Mouse (Mus musculus) heart, postnatal 0 days (tissue): Measurements from ENCODE around the gene Foxp4. TPM values are rescaled to one million over a fixed set of nuclear protein-coding genes. Genes with fewer than 3 reads are reported as not detected.

ENCODE experiments used
- ATAC-seq: fragments of 200-750 bp; cut with Nextera tagmentation; 2 replicates; pipeline ENCODE4 v1.8.0; 2017; ENCODE audit warnings: low read depth, moderate number of reproducible peaks, moderate library complexity; ENCODE audit not compliant: insufficient read depth
- DNase-seq: peaks from one replicate; pipeline ENCODE4 v3.0.0-alpha.2; 2016; ENCODE audit warnings: low spot score
- H3K27ac ChIP-seq: fragments of 300-500 bp; sonication (generic); 2 replicates; pipeline ENCODE4 v1.5.1; 2014; ENCODE audit warnings: low read depth, mild to moderate bottlenecking
- H3K27me3 ChIP-seq: fragments of 300-500 bp; sonication (generic); 2 replicates; pipeline ENCODE4 v1.6.1; 2014; ENCODE audit warnings: low read length, mixed read lengths; ENCODE audit not compliant: control insufficient read depth, insufficient read depth
- H3K36me3 ChIP-seq: fragments of 300-500 bp; sonication (generic); replicated peaks from 2 replicates; pipeline ENCODE4 v1.6.1; 2014; ENCODE audit warnings: low read length, mixed read lengths; ENCODE audit not compliant: control insufficient read depth, insufficient read depth
- H3K4me1 ChIP-seq: fragments of 300-500 bp; sonication (generic); 2 replicates; pipeline ENCODE4 v1.6.1; 2014; ENCODE audit warnings: antibody characterized with exemption; ENCODE audit not compliant: control insufficient read depth, insufficient read depth
- H3K4me2 ChIP-seq: fragments of 300-500 bp; sonication (generic); 2 replicates; pipeline ENCODE4 v1.6.1; 2014; ENCODE audit warnings: low read depth, mild to moderate bottlenecking, low read length, moderate library complexity
- H3K4me3 ChIP-seq: fragments of 300-500 bp; sonication (generic); 2 replicates; pipeline ENCODE4 v1.5.1; 2014; ENCODE audit warnings: low read depth, low read length
- H3K9ac ChIP-seq: fragments of 300-500 bp; sonication (generic); replicated peaks from 2 replicates; pipeline ENCODE4 v1.6.1; 2014; ENCODE audit warnings: low read depth, low read length, mixed read lengths
- H3K9me3 ChIP-seq: fragments of 300-500 bp; sonication (generic); replicated peaks from 2 replicates; pipeline ENCODE4 v1.6.1; 2016; ENCODE audit warnings: low read length; ENCODE audit not compliant: control insufficient read depth
- CTCF ChIP-seq: IDR thresholded peaks from 2 replicates; pipeline ENCODE4 v1.5.1; 2016; ENCODE audit warnings: antibody characterized with exemption, control low read depth, low read depth
- EP300 ChIP-seq: IDR thresholded peaks from 2 replicates; pipeline ENCODE4 v1.6.1; 2016; ENCODE audit warnings: antibody characterized with exemption, low read depth
- WGBS: fragments of 180-500 bp; shearing (Covaris S2); extraction: QIAGEN DNeasy Blood & Tissue Kit; methylation state at CpG from one replicate; pipeline ENCODE4 v1.1.7; 2014; 5-methylcytosine and 5-hydroxymethylcytosine counted together
- polyA plus RNA-seq: library from polyadenylated mRNA; unstranded; fragments of >200 nt; fragmentation: Nextera tagmentation; extraction: Ambion mirVana; gene quantifications from 2 replicates; pipeline ENCODE4 v1.2.1, GENCODE M21; 2015
- total RNA-seq: library from RNA; depleted of rRNA; stranded (reverse); fragments of >200 nt; gene quantifications from 2 replicates; pipeline ENCODE4 v1.2.3, GENCODE M21; 2014; ENCODE audit warnings: low replicate concordance

Gene Foxp4
- total and polyA plus RNA-seq, 2 experiments from 2014 or later = 3.3 to 21.0 TPM

DNA sequence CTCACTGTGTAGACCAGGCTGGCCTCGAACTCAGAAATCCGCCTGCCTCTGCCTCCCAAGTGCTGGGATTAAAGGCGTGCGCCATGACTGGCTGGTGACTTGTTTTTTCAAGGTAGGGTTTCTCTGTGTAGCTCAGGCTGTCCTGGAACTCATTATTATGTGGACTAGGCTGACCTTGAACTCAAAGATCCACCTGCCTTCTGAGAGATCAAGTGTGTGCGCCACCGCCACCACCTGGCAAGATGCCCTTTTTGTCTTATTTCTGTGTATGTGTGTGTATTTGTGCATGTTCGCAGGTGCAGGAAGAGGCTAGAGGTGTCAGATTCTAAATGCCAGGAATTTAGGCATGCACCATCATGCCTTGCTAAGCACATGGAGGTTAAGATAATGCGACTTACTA lies 32.0 kb upstream of the Foxp4 start:
- Histone ChIP-seq H3K4me1 (peaks cover 3% of the 10 kb centered on the region; the same call in 1 of the 2 replicates), H3K4me3 (no peak overlapping the region), H3K9me3 (no peaks in the 10 kb centered on the region), H3K9ac (no peak overlapping the region), H3K27ac (no peak overlapping the region), H3K36me3 (no peaks in the 10 kb centered on the region), H3K27me3 (no peaks in the 10 kb centered on the region), H3K4me2 (no peak overlapping the region)
- TF ChIP-seq EP300 (no peak), CTCF (no peak)
- 94% methylated on average over 8 of the region's 8 CpGs for WGBS
- ATAC-seq (no peak), DNase-seq (no peak)

DNA sequence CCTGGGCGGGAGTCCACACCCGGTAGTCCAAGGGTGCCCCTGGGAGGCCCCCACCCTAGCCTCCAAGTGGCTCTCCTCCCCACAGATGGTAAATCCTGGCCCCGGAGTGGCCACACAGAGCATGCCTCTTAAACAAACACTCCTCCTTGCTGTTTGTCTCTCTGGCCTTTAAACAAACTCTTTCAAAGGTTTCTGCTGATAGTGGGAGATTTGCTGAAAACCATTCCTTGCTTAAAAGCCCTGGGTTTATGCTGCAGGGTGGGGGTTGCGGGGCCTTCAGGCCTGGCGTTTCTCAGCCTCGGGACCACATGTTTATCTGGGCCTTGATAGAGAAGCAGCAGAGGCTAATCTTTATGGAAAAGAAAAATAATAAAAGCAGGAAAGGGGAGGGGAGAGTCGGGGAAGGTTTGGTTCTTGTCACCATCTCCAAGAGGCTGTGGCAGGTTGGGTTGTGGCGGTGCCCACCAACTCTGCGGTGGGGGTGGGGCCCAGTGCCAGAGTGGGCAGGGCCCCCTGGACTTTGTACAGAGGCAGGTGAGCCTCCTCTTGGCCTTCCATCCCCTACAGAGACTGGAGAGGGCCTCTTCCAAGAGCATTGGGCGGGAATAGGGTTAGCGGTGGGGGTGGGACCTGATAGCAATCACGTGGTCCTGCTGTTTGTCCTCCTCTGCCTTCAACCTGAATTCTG lies 30.8 kb upstream of the Foxp4 start:
- H3K4me3 ChIP-seq = no peak overlapping the region
- no peaks in the 10 kb centered on the region for H3K9me3 ChIP-seq
- no peak overlapping the region for H3K4me2 ChIP-seq
- H3K27me3 ChIP-seq = peaks cover 4% of the 10 kb centered on the region; the same call in 1 of the 2 replicates
- no peak for TF ChIP-seq EP300
- no peak for DNase-seq
- no peak overlapping the region for H3K9ac ChIP-seq
- 0 out of 2 replicates have a peak, but pooled peaks have one; percentile 14 for ATAC-seq
- H3K27ac ChIP-seq = no peak overlapping the region
- peaks cover 3% of the 10 kb centered on the region; the same call in 1 of the 2 replicates for H3K4me1 ChIP-seq
- no peaks in the 10 kb centered on the region for H3K36me3 ChIP-seq
- WGBS = 35% methylated on average over 12 of the region's 12 CpGs

GRCm38 (mm10) chr17:47953231-47953630 lies 28.8 kb upstream of the Foxp4 start:
- DNase-seq (no peak), ATAC-seq (no peak)
- H3K9ac ChIP-seq = no peak overlapping the region

DNA sequence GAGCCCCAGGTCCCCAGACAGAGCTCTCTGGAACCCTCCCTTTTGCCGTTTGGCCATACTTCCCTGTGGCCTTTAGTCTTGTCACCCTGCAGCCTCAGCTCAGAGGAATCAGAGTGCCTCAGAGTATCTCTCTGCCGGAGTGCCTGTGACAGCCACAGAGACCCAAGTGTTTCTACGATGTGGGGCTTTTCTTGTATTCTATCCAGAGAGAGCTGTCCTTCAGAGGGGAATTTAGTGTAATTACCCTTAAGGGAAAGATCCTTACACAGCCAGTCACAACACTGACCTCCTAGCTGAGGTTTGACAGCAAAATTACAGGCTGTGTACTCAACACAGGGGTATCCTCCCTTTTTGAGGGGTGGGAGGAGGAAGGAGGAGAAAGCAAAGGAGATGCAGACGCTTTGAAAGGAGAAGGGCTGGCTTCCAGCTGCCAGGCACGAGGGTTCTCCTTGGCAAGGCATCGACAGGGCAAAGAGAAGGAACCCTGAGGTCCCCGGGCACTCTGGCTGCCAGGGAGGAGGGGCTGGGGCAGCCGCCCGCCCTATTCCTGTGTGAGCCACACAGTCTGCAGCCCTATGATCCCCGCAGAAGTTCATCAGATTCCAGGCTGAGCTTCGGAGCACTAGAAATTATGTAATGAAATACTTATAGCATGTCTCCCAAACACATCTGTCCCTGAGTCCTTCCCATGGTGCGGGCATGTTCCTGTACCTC lies 28.1 kb upstream of the Foxp4 start:
- Histone ChIP-seq H3K36me3 (no peaks in the 10 kb centered on the region), H3K4me1 (peaks cover 3% of the 10 kb centered on the region; the same call in 1 of the 2 replicates), H3K9ac (no peak overlapping the region), H3K27ac (no peak overlapping the region), H3K4me2 (no peak overlapping the region), H3K4me3 (no peak overlapping the region), H3K27me3 (peaks cover 4% of the 10 kb centered on the region; the same call in 1 of the 2 replicates), H3K9me3 (no peaks in the 10 kb centered on the region)
- TF ChIP-seq CTCF = no peak
- TF ChIP-seq EP300 = no peak
- ATAC-seq (no peak), DNase-seq (no peak)
- 26% methylated on average over 12 of the region's 12 CpGs for WGBS

More at GRCm38 (mm10) chr17:47953231-47953630, 28.8 kb upstream of the Foxp4 start:
- TF ChIP-seq EP300 = no peak
- no peak for TF ChIP-seq CTCF
- no peak overlapping the region for H3K4me2 ChIP-seq
- H3K27me3 ChIP-seq = peaks cover 4% of the 10 kb centered on the region; the same call in 1 of the 2 replicates
- H3K9me3 ChIP-seq = no peaks in the 10 kb centered on the region
- H3K36me3 ChIP-seq = no peaks in the 10 kb centered on the region
- no peak overlapping the region for H3K4me3 ChIP-seq
- WGBS = 50% methylated on average over 5 of the region's 5 CpGs
- H3K4me1 ChIP-seq = peaks cover 3% of the 10 kb centered on the region; the same call in 1 of the 2 replicates
- no peak overlapping the region for H3K27ac ChIP-seq

- DNase-seq (no peak), ATAC-seq (no peak)
- Histone ChIP-seq H3K4me2 (no peak overlapping the region), H3K9ac (no peak overlapping the region), H3K9me3 (no peaks in the 10 kb centered on the region), H3K27ac (no peak overlapping the region), H3K4me1 (peaks cover 3% of the 10 kb centered on the region; the same call in 1 of the 2 replicates), H3K4me3 (no peak overlapping the region), H3K27me3 (peaks cover 6% of the 10 kb centered on the region; the same call in 1 of the 2 replicates), H3K36me3 (no peaks in the 10 kb centered on the region)
- TF ChIP-seq EP300 (no peak), CTCF (no peak)
- WGBS = 89% methylated on average over 13 of the region's 13 CpGs
These were observed 27.0 kb upstream of the Foxp4 start for GRCm38 (mm10) chr17:47951452-47951851.
